12 mouse cellular contexts compared by ENCODE assay signal in genomic region chr17:6768301-6768788, GRCm38 (mm10). TPM values are rescaled to one million over a fixed set of nuclear protein-coding genes. Genes with fewer than 3 reads are reported as not detected.
A peak's percentile ranks its signal among the peaks of the same experiment; 100 is the strongest.
DNase-seq lines count a peak whose midpoint lies in the region; ATAC-seq and TF ChIP-seq lines count a peak whose summit lies in the region.
"Had no signal": no experiment of that assay in that cellular context is flagged by ENCODE, and none has a peak within 500 bp of the region (broad histone marks: within the 10 kb centered on the region; RNA-seq: fewer than 3 reads in every experiment).

No protein-coding gene starts in this region.

- H3K36me3 ChIP-seq in heart, embryonic 13.5 days: no peaks in the 10 kb centered on the region
- H3K36me3 ChIP-seq in stomach, embryonic 15.5 days: no peaks in the 10 kb centered on the region
- no peaks in the 10 kb centered on the region for H3K36me3 ChIP-seq in forebrain, postnatal 0 days (ENCODE audit: insufficient read depth)
- H3K36me3 ChIP-seq: lung, embryonic 15.5 days had no signal

- no peaks in the 10 kb centered on the region for H3K27me3 ChIP-seq in heart, embryonic 13.5 days (replicated peaks)
- no peaks in the 10 kb centered on the region for H3K27me3 ChIP-seq in stomach, embryonic 15.5 days (replicated peaks)
- no peaks in the 10 kb centered on the region for H3K27me3 ChIP-seq in forebrain, postnatal 0 days (ENCODE audit: insufficient read depth, low read length)
- H3K27me3 ChIP-seq: lung, embryonic 15.5 days; Patski had no signal

- peak; percentile 86 for DNase-seq in kidney, adult 11 months
- no peak for DNase-seq in kidney, postnatal 4 days
- DNase-seq in kidney, adult 9 months: peak; percentile 89
- DNase-seq in thymus, postnatal 4 days: no peak
- no peak for DNase-seq in urinary bladder, adult 18-20 months (ENCODE audit: low spot score in 2 of 2)
- no peak for DNase-seq in forebrain, postnatal 0 days
- DNase-seq: cerebellum, postnatal 36 days; thymus, postnatal 36 days had no signal

- peaks cover 97% of the 10 kb centered on the region for H3K4me1 ChIP-seq in heart, embryonic 13.5 days
- peaks cover 38% of the 10 kb centered on the region for H3K4me1 ChIP-seq in stomach, embryonic 15.5 days
- peaks cover 2% of the 10 kb centered on the region; the same call in 1 of the 2 replicates for H3K4me1 ChIP-seq in forebrain, postnatal 0 days (ENCODE audit: insufficient read depth)

- H3K9me3 ChIP-seq in heart, embryonic 13.5 days: no peaks in the 10 kb centered on the region
- no peaks in the 10 kb centered on the region for H3K9me3 ChIP-seq in stomach, embryonic 15.5 days
- no peaks in the 10 kb centered on the region for H3K9me3 ChIP-seq in forebrain, postnatal 0 days (ENCODE audit: low read length)
- H3K9me3 ChIP-seq: lung, embryonic 15.5 days had no signal

- H3K9ac ChIP-seq in heart, embryonic 13.5 days: peak overlapping the region; percentile 59; the same call in 1 of the 2 replicates
- H3K9ac ChIP-seq in stomach, embryonic 15.5 days: no peak overlapping the region
- no peak overlapping the region for H3K9ac ChIP-seq in forebrain, postnatal 0 days
- H3K9ac ChIP-seq: lung, embryonic 15.5 days had no signal

- H3K4me3 ChIP-seq in heart, embryonic 13.5 days: no peak overlapping the region
- H3K4me3 ChIP-seq in stomach, embryonic 15.5 days (replicated peaks): no peak overlapping the region
- no peak overlapping the region for H3K4me3 ChIP-seq in forebrain, postnatal 0 days (ENCODE audit: low read depth, low read length)
- H3K4me3 ChIP-seq: lung, embryonic 15.5 days had no signal

- TF ChIP-seq CTCF in forebrain, postnatal 0 days (IDR thresholded peaks at IDR 0.05; ENCODE audit: low read depth): no peak

- peak overlapping the region; percentile 90 for H3K27ac ChIP-seq in heart, embryonic 13.5 days (replicated peaks)
- H3K27ac ChIP-seq in stomach, embryonic 15.5 days: peak overlapping the region; percentile 18; the same call in 1 of the 2 replicates
- H3K27ac ChIP-seq in forebrain, postnatal 0 days (ENCODE audit: low read depth, low read length): no peak overlapping the region
- H3K27ac ChIP-seq: lung, embryonic 15.5 days had no signal

- WGBS in heart, embryonic 13.5 days: 52% methylated on average over 5 of the region's 5 CpGs
- 70% methylated on average over 5 of the region's 5 CpGs for WGBS in stomach, embryonic 15.5 days
- 79% methylated on average over 5 of the region's 5 CpGs for WGBS in forebrain, postnatal 0 days

- no peak overlapping the region for H3K4me2 ChIP-seq in heart, embryonic 13.5 days
- H3K4me2 ChIP-seq in stomach, embryonic 15.5 days: no peak overlapping the region
- H3K4me2 ChIP-seq in forebrain, postnatal 0 days (ENCODE audit: low read depth): no peak overlapping the region
- H3K4me2 ChIP-seq: lung, embryonic 15.5 days had no signal

- no peak for ATAC-seq in heart, embryonic 13.5 days (ENCODE audit: extremely low read depth, insufficient number of reproducible peaks, low FRiP score, low TSS enrichment)
- ATAC-seq in stomach, embryonic 15.5 days (ENCODE audit: insufficient read depth, low FRiP score, low read depth): no peak
- ATAC-seq in forebrain, postnatal 0 days: no peak
- ATAC-seq: Patski had no signal

RNA-seq across cellular contexts. Expression of gene Ezr, which starts 14.2 kb away (rescaled TPM):
- 103 and 105 TPM in 2 replicates for polyA plus RNA-seq in heart, embryonic 13.5 days (2015; fragmentation: Nextera tagmentation; extraction: Ambion mirVana)
- polyA plus RNA-seq in stomach, embryonic 15.5 days (2015; fragmentation: Nextera tagmentation; extraction: Ambion mirVana): 223 and 228 TPM in 2 replicates
- 37.8 and 45.4 TPM in 2 replicates for total RNA-seq in forebrain, postnatal 0 days (2014; rRNA removed)
- 51.6 and 60.2 TPM in 2 replicates for polyA plus RNA-seq in forebrain, postnatal 0 days (2015; fragmentation: Nextera tagmentation; extraction: Ambion mirVana)

Comparison
In these comparisons a context has a peak if more than half of its experiments do, and no peak if none do; other contexts are left out.
1. DNase-seq: peak in kidney, adult 11 months (single experiment) and kidney, adult 9 months (single experiment); none in kidney, postnatal 4 days (0 of 2), thymus, postnatal 4 days (single experiment), urinary bladder, adult 18-20 months (0 of 2) and forebrain, postnatal 0 days (single experiment).